Mouse (Mus musculus): ENCODE results near the gene Fam83c. TPM values are rescaled to one million over a fixed set of nuclear protein-coding genes. Genes with fewer than 3 reads are reported as not detected.

Fam83c gene
- polyA plus RNA-seq (2012; rRNA removed): 0.08 TPM in 1 of 2 replicates, not detected in the other

GRCm38 (mm10) chr2:155834732-155835131 is at the start of gene Fam83c:
Gene Fam83c (minus strand): TSS chr2:155834854.

GRCm38 (mm10) chr2:155826630-155827424 is 7.8 kb downstream of the Fam83c start, which contains the start of gene Eif6:
Gene Eif6 (minus strand): TSS chr2:155826925.

GRCm38 (mm10) chr2:155819392-155819448 is 15.4 kb downstream of the Fam83c start, which contains the start of gene BC029722:
Gene BC029722 (minus strand): TSS chr2:155819426.

Other genes with a start within 250 kb of the Fam83c start
- 11.1 and 11.4 TPM in 2 replicates for gene Gss, start 242.0 kb downstream of the Fam83c start, polyA plus RNA-seq (2012; rRNA removed)
- 0.57 and 3.9 TPM in 2 replicates for gene Myh7b, start 223.6 kb downstream of the Fam83c start, polyA plus RNA-seq (2012; rRNA removed)
- gene Trpc4ap, start 142.5 kb downstream of the Fam83c start, polyA plus RNA-seq (2012; rRNA removed): 175 and 185 TPM in 2 replicates
- gene Edem2, start 105.4 kb downstream of the Fam83c start, polyA plus RNA-seq (2012; rRNA removed): 63.7 and 66.7 TPM in 2 replicates
- not detected in 2 replicates for gene Gm17581, start 99.0 kb downstream of the Fam83c start, polyA plus RNA-seq (2012; rRNA removed)
- 4.5 and 5.4 TPM in 2 replicates for gene Procr, start 83.7 kb downstream of the Fam83c start, polyA plus RNA-seq (2012; rRNA removed)
- gene Mmp24, start 59.5 kb downstream of the Fam83c start, polyA plus RNA-seq (2012; rRNA removed): 47.7 and 48.1 TPM in 2 replicates
- gene BC029722, start 15.4 kb downstream of the Fam83c start, polyA plus RNA-seq (2012; rRNA removed): 22.7 and 22.9 TPM in 2 replicates
- gene Eif6, start 7.9 kb downstream of the Fam83c start, polyA plus RNA-seq (2012; rRNA removed): 83.7 and 90.0 TPM in 2 replicates
- gene Uqcc1, start 95.5 kb upstream of the Fam83c start, polyA plus RNA-seq (2012; rRNA removed): 48.4 and 50.8 TPM in 2 replicates
- not detected in 2 replicates for gene Gm15557, start 105.9 kb upstream of the Fam83c start, polyA plus RNA-seq (2012; rRNA removed)
- gene Gdf5, start 110.5 kb upstream of the Fam83c start, polyA plus RNA-seq (2012; rRNA removed): 1.2 and 2.2 TPM in 2 replicates
- gene Cep250, start 121.6 kb upstream of the Fam83c start, polyA plus RNA-seq (2012; rRNA removed): 23.8 and 26.5 TPM in 2 replicates
- 3.9 and 4.1 TPM in 2 replicates for gene 6430550D23Rik, start 173.1 kb upstream of the Fam83c start, polyA plus RNA-seq (2012; rRNA removed)
- 364 and 378 TPM in 2 replicates for gene Ergic3, start 173.2 kb upstream of the Fam83c start, polyA plus RNA-seq (2012; rRNA removed)
- 0.05 TPM in 2 replicates for gene Fer1l4, start 218.1 kb upstream of the Fam83c start, polyA plus RNA-seq (2012; rRNA removed)
- 9.0 and 11.0 TPM in 2 replicates for gene Spag4, start 230.3 kb upstream of the Fam83c start, polyA plus RNA-seq (2012; rRNA removed)

Measured in central nervous system, embryonic 14 days (tissue).